Mouse (Mus musculus): Measurements from ENCODE around the gene Olfr1281. TPM values are rescaled to one million over a fixed set of nuclear protein-coding genes. Genes with fewer than 3 reads are reported as not detected.
"Not testable (repeated sequence)": the region's sequence is repeated elsewhere in the genome, so short reads cannot be mapped to it uniquely, and the experiment has no call there.

The Olfr1281 gene
- polyA plus RNA-seq (2015; fragmentation: Nextera tagmentation; extraction: Ambion mirVana), result not detected in 2 replicates

- H3K36me3 ChIP-seq, result no peaks in the 10 kb centered on the region
- H3K27ac ChIP-seq, result no peak within 1 kb of the TSS
- no peak within 1 kb of the TSS for H3K9ac ChIP-seq
- ATAC-seq, result no peak
- H3K27me3 ChIP-seq (replicated peaks), result no peaks in the 10 kb centered on the region
- H3K4me3 ChIP-seq (replicated peaks), result no peak within 1 kb of the TSS
- no peaks in the 10 kb centered on the region for H3K9me3 ChIP-seq
- 74% methylated on average over 2 of the region's 2 CpGs for WGBS
- no peaks in the 10 kb centered on the region for H3K4me1 ChIP-seq (replicated peaks)
- H3K4me2 ChIP-seq (replicated peaks), result no peak within 1 kb of the TSS
Measured at GRCm38 (mm10) chr2:111326220-111326619, at the start of gene Olfr1281. TSS of gene Olfr1281 (plus strand) at chr2:111326520.

GRCm38 (mm10) chr2:111289836-111290235 is 36.5 kb upstream of the Olfr1281 start, which contains the start of gene Olfr1278:
TSS of gene Olfr1278 (plus strand) at chr2:111290136.
- no peak within 1 kb of the TSS for H3K4me3 ChIP-seq (replicated peaks)
- no peak within 1 kb of the TSS for H3K4me2 ChIP-seq (replicated peaks)
- H3K4me1 ChIP-seq (replicated peaks), result no peaks in the 10 kb centered on the region
- no peaks in the 10 kb centered on the region for H3K36me3 ChIP-seq
- H3K27ac ChIP-seq, result no peak within 1 kb of the TSS
- no peaks in the 10 kb centered on the region for H3K27me3 ChIP-seq (replicated peaks)
- H3K9ac ChIP-seq, result no peak within 1 kb of the TSS
- no peak for ATAC-seq
- no peaks in the 10 kb centered on the region for H3K9me3 ChIP-seq

- H3K4me1 ChIP-seq (replicated peaks), result no peaks in the 10 kb centered on the region
- H3K4me3 ChIP-seq (replicated peaks), result no peak overlapping the region
- H3K4me2 ChIP-seq (replicated peaks), result no peak overlapping the region
- no peak overlapping the region for H3K27ac ChIP-seq
- H3K27me3 ChIP-seq (replicated peaks), result no peaks in the 10 kb centered on the region
- H3K9ac ChIP-seq, result no peak overlapping the region
- no peaks in the 10 kb centered on the region for H3K36me3 ChIP-seq
- ATAC-seq, result no peak
- no peaks in the 10 kb centered on the region for H3K9me3 ChIP-seq
Measured at GRCm38 (mm10) chr2:111298541-111298940, 27.8 kb upstream of the Olfr1281 start.

- no peak within 1 kb of the TSS for H3K4me2 ChIP-seq (replicated peaks)
- H3K9ac ChIP-seq, result no peak within 1 kb of the TSS
- no peaks in the 10 kb centered on the region for H3K4me1 ChIP-seq (replicated peaks)
- H3K4me3 ChIP-seq (replicated peaks), result no peak within 1 kb of the TSS
- H3K27me3 ChIP-seq (replicated peaks), result no peaks in the 10 kb centered on the region
- H3K9me3 ChIP-seq, result no peaks in the 10 kb centered on the region
- no peaks in the 10 kb centered on the region for H3K36me3 ChIP-seq
- no peak within 1 kb of the TSS for H3K27ac ChIP-seq
- no peak for ATAC-seq
Measured at GRCm38 (mm10) chr2:111300374-111300773, 25.9 kb upstream of the Olfr1281 start, which contains the start of gene Olfr1279. TSS of gene Olfr1279 (plus strand) at chr2:111300635.

GRCm38 (mm10) chr2:111313717-111314116 is 12.6 kb upstream of the Olfr1281 start, which contains the start of gene Olfr1280:
TSS of gene Olfr1280 (plus strand) at chr2:111314017.
- no peak within 1 kb of the TSS for H3K4me3 ChIP-seq (replicated peaks)
- H3K4me2 ChIP-seq (replicated peaks), result no peak within 1 kb of the TSS
- H3K9me3 ChIP-seq, result no peaks in the 10 kb centered on the region
- H3K9ac ChIP-seq, result no peak within 1 kb of the TSS
- H3K27me3 ChIP-seq (replicated peaks), result no peaks in the 10 kb centered on the region
- H3K4me1 ChIP-seq (replicated peaks), result no peaks in the 10 kb centered on the region
- no peak within 1 kb of the TSS for H3K27ac ChIP-seq
- no peaks in the 10 kb centered on the region for H3K36me3 ChIP-seq
- no peak for ATAC-seq

- ATAC-seq; H3K9me3 ChIP-seq; H3K27me3 ChIP-seq (replicated peaks); H3K9ac ChIP-seq; H3K4me1 ChIP-seq (replicated peaks); H3K36me3 ChIP-seq; H3K4me2 ChIP-seq (replicated peaks); H3K4me3 ChIP-seq (replicated peaks); H3K27ac ChIP-seq: not testable (repeated sequence)
- 87% methylated on average over 5 of the region's 5 CpGs for WGBS
Measured at GRCm38 (mm10) chr2:111333721-111334120, 7.4 kb downstream of the Olfr1281 start.

GRCm38 (mm10) chr2:111335976-111336375 is 9.7 kb downstream of the Olfr1281 start, which contains the start of gene Olfr1282:
TSS of gene Olfr1282 (minus strand) at chr2:111336076.
- Histone ChIP-seq H3K4me3 (replicated peaks) (no peak within 1 kb of the TSS), H3K4me1 (replicated peaks) (no peaks in the 10 kb centered on the region), H3K9ac (no peak within 1 kb of the TSS), H3K27ac (no peak within 1 kb of the TSS), H3K9me3 (no peaks in the 10 kb centered on the region), H3K27me3 (replicated peaks) (no peaks in the 10 kb centered on the region), H3K36me3 (no peaks in the 10 kb centered on the region), H3K4me2 (replicated peaks) (no peak within 1 kb of the TSS)
- ATAC-seq, result no peak
- WGBS, result 69% methylated on average over 2 of the region's 2 CpGs

- Histone ChIP-seq H3K27ac (no peak within 1 kb of the TSS), H3K9me3 (no peaks in the 10 kb centered on the region), H3K27me3 (replicated peaks) (no peaks in the 10 kb centered on the region), H3K36me3 (no peaks in the 10 kb centered on the region), H3K4me2 (replicated peaks) (no peak within 1 kb of the TSS), H3K4me1 (replicated peaks) (no peaks in the 10 kb centered on the region), H3K4me3 (replicated peaks) (no peak within 1 kb of the TSS), H3K9ac (no peak within 1 kb of the TSS)
- 78% methylated on average over 2 of the region's 2 CpGs for WGBS
- ATAC-seq, result no peak
Measured at GRCm38 (mm10) chr2:111366490-111366889, 40.2 kb downstream of the Olfr1281 start, which contains the start of gene Olfr1283. TSS of gene Olfr1283 (plus strand) at chr2:111366790.

- no peak for ATAC-seq
- WGBS, result 85% methylated on average over 1 of the region's 1 CpGs
- Histone ChIP-seq H3K27me3 (replicated peaks) (no peaks in the 10 kb centered on the region), H3K4me1 (replicated peaks) (no peaks in the 10 kb centered on the region), H3K4me3 (replicated peaks) (no peak within 1 kb of the TSS), H3K27ac (no peak within 1 kb of the TSS), H3K4me2 (replicated peaks) (no peak within 1 kb of the TSS), H3K9ac (no peak within 1 kb of the TSS), H3K9me3 (no peaks in the 10 kb centered on the region), H3K36me3 (no peaks in the 10 kb centered on the region)
Measured at GRCm38 (mm10) chr2:111375222-111375621, 48.9 kb downstream of the Olfr1281 start, which contains the start of gene Olfr1284. TSS of gene Olfr1284 (plus strand) at chr2:111375522.

Other genes with a start within 250 kb of the Olfr1281 start
- gene Gm13941, start 220.5 kb upstream of the Olfr1281 start, polyA plus RNA-seq (2015; fragmentation: Nextera tagmentation; extraction: Ambion mirVana), result not detected in 2 replicates
- gene Gm15130, start 173.6 kb upstream of the Olfr1281 start, polyA plus RNA-seq (2015; fragmentation: Nextera tagmentation; extraction: Ambion mirVana), result not detected in 2 replicates
- not detected in 2 replicates for gene 4930430A15Rik, start 96.9 kb upstream of the Olfr1281 start, polyA plus RNA-seq (2015; fragmentation: Nextera tagmentation; extraction: Ambion mirVana)
- not detected in 2 replicates for gene Olfr1275, start 91.2 kb upstream of the Olfr1281 start, polyA plus RNA-seq (2015; fragmentation: Nextera tagmentation; extraction: Ambion mirVana)
- not detected in 2 replicates for gene Olfr1276, start 72.0 kb upstream of the Olfr1281 start, polyA plus RNA-seq (2015; fragmentation: Nextera tagmentation; extraction: Ambion mirVana)
- gene Olfr1277, start 52.4 kb upstream of the Olfr1281 start, polyA plus RNA-seq (2015; fragmentation: Nextera tagmentation; extraction: Ambion mirVana), result not detected in 2 replicates
- gene Olfr1278, start 36.4 kb upstream of the Olfr1281 start, polyA plus RNA-seq (2015; fragmentation: Nextera tagmentation; extraction: Ambion mirVana), result not detected in 2 replicates
- gene Olfr1279, start 25.9 kb upstream of the Olfr1281 start, polyA plus RNA-seq (2015; fragmentation: Nextera tagmentation; extraction: Ambion mirVana), result not detected in 2 replicates
- gene Olfr1280, start 12.5 kb upstream of the Olfr1281 start, polyA plus RNA-seq (2015; fragmentation: Nextera tagmentation; extraction: Ambion mirVana), result not detected in 2 replicates
- not detected in 2 replicates for gene Olfr1282, start 9.6 kb downstream of the Olfr1281 start, polyA plus RNA-seq (2015; fragmentation: Nextera tagmentation; extraction: Ambion mirVana)
- not detected in 2 replicates for gene Olfr1283, start 40.3 kb downstream of the Olfr1281 start, polyA plus RNA-seq (2015; fragmentation: Nextera tagmentation; extraction: Ambion mirVana)
- gene Olfr1284, start 49.0 kb downstream of the Olfr1281 start, polyA plus RNA-seq (2015; fragmentation: Nextera tagmentation; extraction: Ambion mirVana), result not detected in 2 replicates
- gene Olfr1286, start 96.6 kb downstream of the Olfr1281 start, polyA plus RNA-seq (2015; fragmentation: Nextera tagmentation; extraction: Ambion mirVana), result not detected in 2 replicates
- gene Olfr1287, start 122.6 kb downstream of the Olfr1281 start, polyA plus RNA-seq (2015; fragmentation: Nextera tagmentation; extraction: Ambion mirVana), result not detected in 2 replicates
- gene Olfr1288, start 147.6 kb downstream of the Olfr1281 start, polyA plus RNA-seq (2015; fragmentation: Nextera tagmentation; extraction: Ambion mirVana), result not detected in 2 replicates
- gene Olfr1289, start 154.3 kb downstream of the Olfr1281 start, polyA plus RNA-seq (2015; fragmentation: Nextera tagmentation; extraction: Ambion mirVana), result not detected in 2 replicates
- not detected in 2 replicates for gene Olfr1290, start 167.3 kb downstream of the Olfr1281 start, polyA plus RNA-seq (2015; fragmentation: Nextera tagmentation; extraction: Ambion mirVana)
- gene Olfr1291-ps1, start 170.7 kb downstream of the Olfr1281 start, polyA plus RNA-seq (2015; fragmentation: Nextera tagmentation; extraction: Ambion mirVana), result not detected in 2 replicates
- gene Olfr1293-ps, start 198.7 kb downstream of the Olfr1281 start, polyA plus RNA-seq (2015; fragmentation: Nextera tagmentation; extraction: Ambion mirVana), result not detected in 2 replicates
- not detected in 2 replicates for gene Olfr1294, start 213.8 kb downstream of the Olfr1281 start, polyA plus RNA-seq (2015; fragmentation: Nextera tagmentation; extraction: Ambion mirVana)
- gene Olfr1295, start 243.2 kb downstream of the Olfr1281 start, polyA plus RNA-seq (2015; fragmentation: Nextera tagmentation; extraction: Ambion mirVana), result not detected in 2 replicates